Mouse (Mus musculus) heart, postnatal 0 days (tissue): ENCODE data around the gene Per2. TPM values are rescaled to one million over a fixed set of nuclear protein-coding genes. Genes with fewer than 3 reads are reported as not detected.

ENCODE experiments used
- ATAC-seq: fragments of 200-750 bp; cut with Nextera tagmentation; 2 replicates; pipeline ENCODE4 v1.8.0; 2017; ENCODE audit warnings: low read depth, moderate number of reproducible peaks, moderate library complexity; ENCODE audit not compliant: insufficient read depth
- DNase-seq: peaks from one replicate; pipeline ENCODE4 v3.0.0-alpha.2; 2016; ENCODE audit warnings: low spot score
- H3K27ac ChIP-seq: fragments of 300-500 bp; sonication (generic); 2 replicates; pipeline ENCODE4 v1.5.1; 2014; ENCODE audit warnings: low read depth, mild to moderate bottlenecking
- H3K27me3 ChIP-seq: fragments of 300-500 bp; sonication (generic); 2 replicates; pipeline ENCODE4 v1.6.1; 2014; ENCODE audit warnings: low read length, mixed read lengths; ENCODE audit not compliant: control insufficient read depth, insufficient read depth
- H3K36me3 ChIP-seq: fragments of 300-500 bp; sonication (generic); replicated peaks from 2 replicates; pipeline ENCODE4 v1.6.1; 2014; ENCODE audit warnings: low read length, mixed read lengths; ENCODE audit not compliant: control insufficient read depth, insufficient read depth
- H3K4me1 ChIP-seq: fragments of 300-500 bp; sonication (generic); 2 replicates; pipeline ENCODE4 v1.6.1; 2014; ENCODE audit warnings: antibody characterized with exemption; ENCODE audit not compliant: control insufficient read depth, insufficient read depth
- H3K4me2 ChIP-seq: fragments of 300-500 bp; sonication (generic); 2 replicates; pipeline ENCODE4 v1.6.1; 2014; ENCODE audit warnings: low read depth, mild to moderate bottlenecking, low read length, moderate library complexity
- H3K4me3 ChIP-seq: fragments of 300-500 bp; sonication (generic); 2 replicates; pipeline ENCODE4 v1.5.1; 2014; ENCODE audit warnings: low read depth, low read length
- H3K9ac ChIP-seq: fragments of 300-500 bp; sonication (generic); replicated peaks from 2 replicates; pipeline ENCODE4 v1.6.1; 2014; ENCODE audit warnings: low read depth, low read length, mixed read lengths
- H3K9me3 ChIP-seq: fragments of 300-500 bp; sonication (generic); replicated peaks from 2 replicates; pipeline ENCODE4 v1.6.1; 2016; ENCODE audit warnings: low read length; ENCODE audit not compliant: control insufficient read depth
- CTCF ChIP-seq: IDR thresholded peaks from 2 replicates; pipeline ENCODE4 v1.5.1; 2016; ENCODE audit warnings: antibody characterized with exemption, control low read depth, low read depth
- EP300 ChIP-seq: IDR thresholded peaks from 2 replicates; pipeline ENCODE4 v1.6.1; 2016; ENCODE audit warnings: antibody characterized with exemption, low read depth
- WGBS: fragments of 180-500 bp; shearing (Covaris S2); extraction: QIAGEN DNeasy Blood & Tissue Kit; methylation state at CpG from one replicate; pipeline ENCODE4 v1.1.7; 2014; 5-methylcytosine and 5-hydroxymethylcytosine counted together
- polyA plus RNA-seq: library from polyadenylated mRNA; unstranded; fragments of >200 nt; fragmentation: Nextera tagmentation; extraction: Ambion mirVana; gene quantifications from 2 replicates; pipeline ENCODE4 v1.2.1, GENCODE M21; 2015
- total RNA-seq: library from RNA; depleted of rRNA; stranded (reverse); fragments of >200 nt; gene quantifications from 2 replicates; pipeline ENCODE4 v1.2.3, GENCODE M21; 2014; ENCODE audit warnings: low replicate concordance

Gene Per2
- total and polyA plus RNA-seq, 2 experiments from 2014 or later = 3.3 to 14.0 TPM

DNA sequence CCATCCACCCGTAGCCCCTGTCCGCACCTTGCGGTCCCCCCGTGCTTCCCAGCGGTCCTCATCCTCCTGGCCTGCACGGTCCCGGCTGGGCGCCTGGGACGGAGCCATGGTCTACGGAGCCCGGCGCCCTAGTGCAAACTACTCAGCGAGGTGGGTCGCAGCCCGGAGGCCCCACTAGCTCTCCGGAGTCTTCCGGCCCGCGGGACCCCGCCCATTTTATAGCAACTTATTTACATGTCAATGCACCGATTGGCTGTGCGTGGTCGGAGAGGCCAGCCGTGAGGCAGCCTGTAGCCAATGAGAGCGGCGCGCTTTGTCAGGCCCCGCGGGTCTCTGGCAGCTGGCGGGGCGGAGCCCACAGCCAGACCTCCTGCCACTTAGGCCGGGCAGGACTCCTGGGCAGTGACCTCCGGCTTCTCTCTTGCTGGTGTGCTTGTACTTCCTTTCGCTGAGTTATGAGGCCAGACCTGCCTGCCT, 46.1 kb downstream of the Per2 start:
- DNase-seq (peak; percentile 97), ATAC-seq (peak; percentile 93)
- Histone ChIP-seq H3K36me3 (peaks cover 22% of the 10 kb centered on the region), H3K9ac (peak overlapping the region; percentile 77), H3K4me2 (peak overlapping the region; percentile 95), H3K9me3 (no peaks in the 10 kb centered on the region), H3K4me3 (peak overlapping the region; percentile 71), H3K27me3 (no peaks in the 10 kb centered on the region), H3K4me1 (peaks cover 16% of the 10 kb centered on the region), H3K27ac (peak overlapping the region; percentile 93)
- 0% methylated on average over 34 of the region's 34 CpGs for WGBS
- no peak for TF ChIP-seq CTCF
- TF ChIP-seq EP300 = no peak

GRCm38 (mm10) chr1:91412286-91413029, 46.7 kb downstream of the Per2 start:
- DNase-seq = peak; percentile 23
- H3K4me1 ChIP-seq = peaks cover 16% of the 10 kb centered on the region
- H3K27me3 ChIP-seq = no peaks in the 10 kb centered on the region
- H3K9ac ChIP-seq = peak overlapping the region; percentile 77
- TF ChIP-seq EP300 (no peak), CTCF (no peak; the same call in 1 of the 2 replicates)
- H3K27ac ChIP-seq = peak overlapping the region; percentile 84
- H3K36me3 ChIP-seq = peaks cover 16% of the 10 kb centered on the region
- H3K4me3 ChIP-seq = peak overlapping the region; percentile 71
- ATAC-seq = peak; percentile 12; the same call in 1 of the 2 replicates
- WGBS = 9% methylated on average over 49 of the region's 65 CpGs
- no peaks in the 10 kb centered on the region for H3K9me3 ChIP-seq
- peak overlapping the region; percentile 95 for H3K4me2 ChIP-seq

GRCm38 (mm10) chr1:91411631-91412285, 47.4 kb downstream of the Per2 start:
- Histone ChIP-seq H3K9ac (no peak overlapping the region), H3K4me1 (peaks cover 16% of the 10 kb centered on the region), H3K4me3 (peak overlapping the region; percentile 71; the same call in 1 of the 2 replicates), H3K4me2 (peak overlapping the region; percentile 95), H3K36me3 (peaks cover 9% of the 10 kb centered on the region), H3K27ac (no peak overlapping the region), H3K9me3 (no peaks in the 10 kb centered on the region), H3K27me3 (no peaks in the 10 kb centered on the region)
- ATAC-seq (no peak), DNase-seq (no peak)
- TF ChIP-seq EP300 (no peak), CTCF (no peak)
- 66% methylated on average over 8 of the region's 8 CpGs for WGBS

DNA sequence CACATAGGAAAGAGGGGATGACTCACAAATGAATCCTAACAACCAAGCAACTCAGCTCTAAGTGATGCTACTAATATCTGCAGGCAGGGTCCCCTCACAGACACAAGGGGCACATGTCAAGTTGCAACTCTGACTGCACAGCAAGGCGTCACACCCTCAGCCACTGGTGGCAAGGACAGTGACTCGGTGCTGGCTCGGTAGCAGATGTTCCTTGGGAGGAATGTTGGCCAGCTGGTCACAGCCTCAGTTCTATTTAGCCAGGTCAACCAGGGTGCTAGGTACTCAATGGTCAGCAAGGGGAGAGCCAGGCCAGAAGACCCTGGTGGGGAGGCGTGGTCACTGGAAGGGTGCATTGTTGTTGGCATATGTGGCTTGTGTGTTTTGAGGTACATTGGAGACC, 51.3 kb downstream of the Per2 start:
- TF ChIP-seq CTCF (no peak), EP300 (no peak)
- no peak overlapping the region for H3K27ac ChIP-seq
- 72% methylated on average over 4 of the region's 4 CpGs for WGBS
- H3K9ac ChIP-seq = no peak overlapping the region
- H3K4me3 ChIP-seq = no peak overlapping the region
- no peak overlapping the region for H3K4me2 ChIP-seq
- ATAC-seq (no peak), DNase-seq (no peak)
- H3K4me1 ChIP-seq = peaks cover 10% of the 10 kb centered on the region
- no peaks in the 10 kb centered on the region for H3K9me3 ChIP-seq
- H3K36me3 ChIP-seq = no peaks in the 10 kb centered on the region
- H3K27me3 ChIP-seq = no peaks in the 10 kb centered on the region

DNA sequence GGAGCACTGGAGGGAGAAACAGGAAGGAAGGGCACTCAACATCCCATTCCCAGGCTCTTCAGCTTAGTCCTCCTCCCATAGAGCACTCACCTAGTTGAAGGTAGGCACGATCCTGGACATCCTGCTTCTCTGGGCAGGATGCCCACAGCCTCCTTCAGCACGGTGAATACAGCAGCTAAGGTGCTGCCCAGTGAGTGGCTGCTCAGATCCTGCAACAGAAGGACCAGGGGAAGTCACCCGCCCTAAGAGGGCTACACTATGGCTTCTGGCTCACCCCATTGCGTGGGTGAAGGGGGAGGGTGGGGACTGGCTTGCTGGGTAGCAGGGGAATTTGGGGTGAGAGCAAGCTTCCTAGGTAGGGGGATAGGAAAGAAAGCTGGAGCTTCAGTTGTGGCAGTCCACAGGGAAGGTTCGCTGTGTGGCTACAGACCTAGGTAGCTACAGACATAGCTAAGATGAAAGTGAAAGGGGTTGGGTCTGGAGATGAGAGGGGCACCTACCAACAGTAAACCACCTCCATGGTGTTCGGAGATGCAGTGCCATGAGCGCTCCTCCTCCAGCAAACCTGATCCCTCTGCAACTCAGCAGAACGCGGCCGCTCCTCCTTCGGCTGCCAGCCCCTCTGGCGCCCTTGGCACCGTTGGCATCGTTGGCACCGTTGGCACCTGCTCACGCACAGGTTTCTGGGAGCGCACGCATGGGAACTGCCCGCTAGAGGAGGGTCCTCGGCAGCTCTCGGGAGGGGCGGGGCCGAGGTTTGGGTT, 53.5 kb downstream of the Per2 start:
- no peak for TF ChIP-seq CTCF
- no peak for TF ChIP-seq EP300
- Histone ChIP-seq H3K4me1 (no peaks in the 10 kb centered on the region), H3K27me3 (no peaks in the 10 kb centered on the region), H3K27ac (no peak overlapping the region), H3K36me3 (no peaks in the 10 kb centered on the region), H3K9ac (no peak overlapping the region), H3K4me2 (peak overlapping the region; percentile 7; the same call in 1 of the 2 replicates), H3K4me3 (no peak overlapping the region), H3K9me3 (no peaks in the 10 kb centered on the region)
- ATAC-seq (no peak), DNase-seq (no peak)
- WGBS = 50% methylated on average over 22 of the region's 23 CpGs
